Mouse (Mus musculus) G1E (cell line): Measurements from ENCODE around the gene Prss29.

Experiments used
- CTCF ChIP-seq: IDR thresholded peaks from 2 replicates; pipeline ENCODE4 v1.5.1; 2012; ENCODE audit warnings: low read depth, low read length, inconsistent platforms, mixed read lengths
- GATA1 ChIP-seq: IDR thresholded peaks from 2 replicates; pipeline ENCODE4 v1.6.1; 2012; ENCODE audit warnings: borderline replicate concordance, low read length, inconsistent platforms, mixed read lengths
- GATA2 ChIP-seq: IDR thresholded peaks from 2 replicates; pipeline ENCODE4 v1.6.1; 2012; ENCODE audit warnings: low read depth, low read length, inconsistent platforms, borderline replicate concordance
- POLR2AphosphoS5 ChIP-seq: IDR thresholded peaks from 2 replicates; pipeline ENCODE4 v1.6.1; 2012; ENCODE audit warnings: low read depth, low read length, inconsistent platforms; ENCODE audit not compliant: insufficient replicate concordance
- TAL1 ChIP-seq: conservative IDR thresholded peaks from 2 replicates; pipeline ENCODE4 v1.6.1; 2012; ENCODE audit warnings: low read depth, low read length, inconsistent platforms, mixed read lengths

GRCm38 (mm10) chr17:25366005-25366404 is 47.6 kb downstream of the Prss29 start, which contains the start of gene Tpsb2:
- TF ChIP-seq CTCF, result no peak
- TF ChIP-seq TAL1, result no peak
- no peak for TF ChIP-seq GATA2
- TF ChIP-seq GATA1, result no peak
- TF ChIP-seq POLR2AphosphoS5, result no peak
